Mouse (Mus musculus) ES-E14 (cell line): ENCODE results near the gene Gemin7.

Experiments
- CHD2 ChIP-seq: IDR thresholded peaks from 2 replicates; pipeline ENCODE4 v1.6.1; 2014; ENCODE audit warnings: mild to moderate bottlenecking, low read depth, low read length, inconsistent platforms
- HCFC1 ChIP-seq: IDR thresholded peaks from 2 replicates; pipeline ENCODE4 v1.6.1; 2012; ENCODE audit warnings: low read length, inconsistent platforms, borderline replicate concordance; ENCODE audit not compliant: insufficient read depth
- MAFK ChIP-seq: IDR thresholded peaks from 2 replicates; pipeline ENCODE4 v1.6.1; 2014; ENCODE audit warnings: mild to moderate bottlenecking, low read depth, low read length, inconsistent platforms; ENCODE audit not compliant: insufficient read depth
- ZC3H11A ChIP-seq: IDR thresholded peaks from 2 replicates; pipeline ENCODE4 v1.6.1; 2012; ENCODE audit warnings: low read depth, mild to moderate bottlenecking, inconsistent platforms, low read length, borderline replicate concordance
- ZNF384 ChIP-seq: IDR thresholded peaks from 2 replicates; pipeline ENCODE4 v1.6.1; 2012; ENCODE audit warnings: low read depth, low read length, inconsistent platforms

- no peak for TF ChIP-seq HCFC1
- TF ChIP-seq ZC3H11A: no peak
- no peak for TF ChIP-seq CHD2
- no peak for TF ChIP-seq MAFK
- no peak for TF ChIP-seq ZNF384
These were observed at the start of gene Gemin7, which contains the start of gene Zfp296 for GRCm38 (mm10) chr7:19577141-19577852.
